Mouse (Mus musculus) midbrain, embryonic 16.5 days (tissue): ENCODE results near the gene Gpnmb. TPM values are rescaled to one million over a fixed set of nuclear protein-coding genes. Genes with fewer than 3 reads are reported as not detected.

Experiments used
- ATAC-seq: fragments of 200-750 bp; cut with Nextera tagmentation; 2 replicates; pipeline ENCODE4 v1.8.0; 2017; ENCODE audit warnings: moderate TSS enrichment
- H3K27ac ChIP-seq: fragments of 300-500 bp; sonication (generic); 2 replicates; pipeline ENCODE4 v1.5.1; 2014; ENCODE audit warnings: mild to moderate bottlenecking, low read length, mixed read lengths
- H3K27me3 ChIP-seq: fragments of 300-500 bp; sonication (generic); 2 replicates; pipeline ENCODE4 v1.6.1; 2014; ENCODE audit warnings: low read depth, low read length, mixed read lengths; ENCODE audit not compliant: control insufficient read depth, insufficient read depth
- H3K36me3 ChIP-seq: fragments of 300-500 bp; sonication (generic); 2 replicates; pipeline ENCODE4 v1.6.1; 2014; ENCODE audit warnings: mild to moderate bottlenecking, low read length, moderate library complexity, mixed read lengths; ENCODE audit not compliant: control insufficient read depth, insufficient read depth
- H3K4me1 ChIP-seq: fragments of 300-500 bp; sonication (generic); 2 replicates; pipeline ENCODE4 v1.6.1; 2014; ENCODE audit warnings: mild to moderate bottlenecking, low read length, mixed read lengths; ENCODE audit not compliant: control insufficient read depth, insufficient read depth
- H3K4me2 ChIP-seq: fragments of 300-500 bp; sonication (generic); 2 replicates; pipeline ENCODE4 v1.6.1; 2014; ENCODE audit warnings: mild to moderate bottlenecking, low read length, mixed read lengths
- H3K4me3 ChIP-seq: fragments of 300-500 bp; sonication (generic); 2 replicates; pipeline ENCODE4 v1.5.1; 2014; ENCODE audit warnings: low read depth, mild to moderate bottlenecking, low read length, moderate library complexity, mixed read lengths
- H3K9ac ChIP-seq: fragments of 300-500 bp; sonication (generic); 2 replicates; pipeline ENCODE4 v1.6.1; 2014; ENCODE audit warnings: low read depth, low read length, mixed read lengths
- H3K9me3 ChIP-seq: fragments of 300-500 bp; sonication (generic); replicated peaks from 2 replicates; pipeline ENCODE4 v1.6.1; 2014; ENCODE audit warnings: mild to moderate bottlenecking, low read length, mixed read lengths; ENCODE audit not compliant: control insufficient read depth, poor library complexity, severe bottlenecking
- WGBS: fragments of 180-500 bp; shearing (Covaris S2); extraction: QIAGEN DNeasy Blood & Tissue Kit; methylation state at CpG from one replicate; pipeline ENCODE4 v1.1.7; 2014; 5-methylcytosine and 5-hydroxymethylcytosine counted together
- polyA plus RNA-seq: library from polyadenylated mRNA; unstranded; fragments of >200 nt; fragmentation: Nextera tagmentation; extraction: Ambion mirVana; gene quantifications from 2 replicates; pipeline ENCODE4 v1.2.1, GENCODE M21; 2015

Gpnmb gene
- polyA plus RNA-seq, 1 experiment from 2014 or later: 0.63 TPM

DNA sequence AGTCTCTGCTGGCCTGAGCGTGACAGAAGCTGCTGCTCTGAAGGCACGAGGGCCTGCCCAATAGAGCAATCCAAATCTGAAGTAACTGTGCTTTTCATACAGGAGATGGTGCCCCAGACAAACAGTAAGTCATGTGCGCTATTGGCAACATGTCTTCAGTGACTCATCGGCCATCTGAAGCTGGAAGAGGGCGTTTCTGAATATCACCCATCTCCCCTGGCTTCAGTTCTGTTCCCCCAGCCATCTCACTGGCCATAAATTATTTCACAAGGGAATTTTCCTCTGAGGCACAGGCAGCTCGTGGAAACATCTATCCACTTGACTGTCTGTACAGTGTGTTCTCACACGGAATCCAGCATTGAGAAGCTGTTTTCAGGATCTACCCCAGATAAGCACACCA is 60.1 kb downstream of the Gpnmb start:
- Histone ChIP-seq H3K27ac (no peak overlapping the region), H3K4me1 (peaks cover 9% of the 10 kb centered on the region), H3K27me3 (no peaks in the 10 kb centered on the region), H3K9ac (no peak overlapping the region), H3K36me3 (no peaks in the 10 kb centered on the region), H3K9me3 (no peaks in the 10 kb centered on the region), H3K4me2 (no peak overlapping the region), H3K4me3 (no peak overlapping the region)
- 81% methylated on average over 7 of the region's 7 CpGs for WGBS
- no peak; the same call in 1 of the 2 replicates for ATAC-seq

GRCm38 (mm10) chr6:49096933-49097461 is 60.7 kb downstream of the Gpnmb start:
- Histone ChIP-seq H3K27ac (peak overlapping the region; percentile 51), H3K27me3 (no peaks in the 10 kb centered on the region), H3K4me3 (no peak overlapping the region), H3K9ac (no peak overlapping the region), H3K4me2 (peak overlapping the region; percentile 22), H3K4me1 (peaks cover 9% of the 10 kb centered on the region), H3K9me3 (no peaks in the 10 kb centered on the region), H3K36me3 (no peaks in the 10 kb centered on the region)
- ATAC-seq: peak; percentile 77
- WGBS: 36% methylated on average over 13 of the region's 13 CpGs

- no peak overlapping the region for H3K27ac ChIP-seq
- ATAC-seq: no peak
- peaks cover 9% of the 10 kb centered on the region for H3K4me1 ChIP-seq
- no peaks in the 10 kb centered on the region for H3K9me3 ChIP-seq
- H3K27me3 ChIP-seq: no peaks in the 10 kb centered on the region
- WGBS: 78% methylated on average over 5 of the region's 5 CpGs
- no peaks in the 10 kb centered on the region for H3K36me3 ChIP-seq
- no peak overlapping the region for H3K4me3 ChIP-seq
- no peak overlapping the region for H3K9ac ChIP-seq
- H3K4me2 ChIP-seq: no peak overlapping the region
Observed at GRCm38 (mm10) chr6:49097596-49098110, 61.3 kb downstream of the Gpnmb start.

- H3K9me3 ChIP-seq: no peaks in the 10 kb centered on the region
- H3K4me1 ChIP-seq: peaks cover 9% of the 10 kb centered on the region
- ATAC-seq: no peak
- 91% methylated on average over 1 of the region's 1 CpGs for WGBS
- H3K36me3 ChIP-seq: no peaks in the 10 kb centered on the region
- H3K27me3 ChIP-seq: no peaks in the 10 kb centered on the region
- no peak overlapping the region for H3K4me2 ChIP-seq
- no peak overlapping the region for H3K27ac ChIP-seq
- no peak overlapping the region for H3K9ac ChIP-seq
- no peak overlapping the region for H3K4me3 ChIP-seq
Observed at GRCm38 (mm10) chr6:49099086-49099485, 62.7 kb downstream of the Gpnmb start.

GRCm38 (mm10) chr6:49106746-49107500 is 70.6 kb downstream of the Gpnmb start:
- no peaks in the 10 kb centered on the region for H3K27me3 ChIP-seq
- no peak overlapping the region for H3K4me2 ChIP-seq
- no peak overlapping the region for H3K4me3 ChIP-seq
- H3K9ac ChIP-seq: no peak overlapping the region
- H3K4me1 ChIP-seq: no peaks in the 10 kb centered on the region
- no peak for ATAC-seq
- H3K9me3 ChIP-seq: no peaks in the 10 kb centered on the region
- 94% methylated on average over 15 of the region's 15 CpGs for WGBS
- H3K27ac ChIP-seq: no peak overlapping the region
- no peaks in the 10 kb centered on the region for H3K36me3 ChIP-seq

GRCm38 (mm10) chr6:49109196-49109595 is 72.8 kb downstream of the Gpnmb start:
- no peak for ATAC-seq
- H3K9me3 ChIP-seq: no peaks in the 10 kb centered on the region
- H3K4me1 ChIP-seq: no peaks in the 10 kb centered on the region
- no peak overlapping the region for H3K9ac ChIP-seq
- H3K4me3 ChIP-seq: no peak overlapping the region
- 89% methylated on average over 2 of the region's 2 CpGs for WGBS
- no peak overlapping the region for H3K27ac ChIP-seq
- no peak overlapping the region for H3K4me2 ChIP-seq
- no peaks in the 10 kb centered on the region for H3K27me3 ChIP-seq
- no peaks in the 10 kb centered on the region for H3K36me3 ChIP-seq

DNA sequence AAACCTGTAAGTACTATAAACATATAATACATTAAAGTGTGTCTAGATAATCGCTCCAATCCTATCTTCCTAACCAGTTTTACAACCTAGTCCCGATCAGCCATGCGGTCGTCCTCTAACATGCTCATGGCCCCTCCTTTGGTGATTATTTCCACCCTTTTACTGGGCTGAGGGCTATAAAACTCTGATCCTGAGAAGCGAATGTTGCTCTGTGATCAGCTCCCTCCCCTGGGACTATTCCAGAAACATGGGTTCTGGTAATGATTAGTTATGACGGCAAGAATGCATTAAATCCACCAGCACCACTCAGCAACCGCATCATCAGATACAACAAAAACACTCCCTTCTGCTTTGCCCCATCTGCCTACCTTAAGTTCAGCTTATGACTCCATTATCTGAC is 77.5 kb downstream of the Gpnmb start:
- Histone ChIP-seq H3K9ac (no peak overlapping the region), H3K4me1 (no peaks in the 10 kb centered on the region), H3K9me3 (no peaks in the 10 kb centered on the region), H3K4me2 (no peak overlapping the region), H3K36me3 (no peaks in the 10 kb centered on the region), H3K27me3 (no peaks in the 10 kb centered on the region), H3K27ac (no peak overlapping the region), H3K4me3 (no peak overlapping the region)
- no peak for ATAC-seq
- 85% methylated on average over 7 of the region's 7 CpGs for WGBS

GRCm38 (mm10) chr6:49114457-49114856 is 78.1 kb downstream of the Gpnmb start:
- Histone ChIP-seq H3K9ac (no peak overlapping the region), H3K36me3 (no peaks in the 10 kb centered on the region), H3K4me1 (no peaks in the 10 kb centered on the region), H3K27me3 (no peaks in the 10 kb centered on the region), H3K4me2 (no peak overlapping the region), H3K27ac (no peak overlapping the region), H3K4me3 (no peak overlapping the region), H3K9me3 (no peaks in the 10 kb centered on the region)
- ATAC-seq: no peak
- WGBS: 94% methylated on average over 6 of the region's 6 CpGs

DNA sequence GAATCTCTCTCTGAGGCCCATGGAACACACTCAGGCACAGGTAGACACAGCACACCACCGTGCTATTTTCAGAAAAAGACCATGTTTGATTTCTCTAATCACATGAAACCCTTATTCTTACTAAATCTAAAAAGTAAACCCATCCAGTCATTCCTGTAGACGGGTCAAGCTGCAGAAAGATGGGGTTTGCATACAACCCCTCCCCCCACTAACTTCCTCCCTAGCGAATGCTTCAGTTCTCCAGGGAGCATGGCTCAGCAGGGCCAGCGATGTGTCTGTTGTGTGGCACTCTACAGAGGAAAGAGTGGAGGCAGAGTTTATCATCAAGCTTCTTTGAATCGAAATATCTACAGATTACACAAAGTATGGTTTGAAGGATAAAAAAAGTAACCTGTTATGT is 79.2 kb downstream of the Gpnmb start:
- Histone ChIP-seq H3K4me3 (no peak overlapping the region), H3K4me1 (no peaks in the 10 kb centered on the region), H3K4me2 (no peak overlapping the region), H3K9ac (no peak overlapping the region), H3K36me3 (no peaks in the 10 kb centered on the region), H3K27me3 (no peaks in the 10 kb centered on the region), H3K9me3 (no peaks in the 10 kb centered on the region), H3K27ac (no peak overlapping the region)
- WGBS: 76% methylated on average over 5 of the region's 5 CpGs
- no peak for ATAC-seq
